17 mouse cellular contexts compared by ENCODE assay signal in the genomic region with DNA sequence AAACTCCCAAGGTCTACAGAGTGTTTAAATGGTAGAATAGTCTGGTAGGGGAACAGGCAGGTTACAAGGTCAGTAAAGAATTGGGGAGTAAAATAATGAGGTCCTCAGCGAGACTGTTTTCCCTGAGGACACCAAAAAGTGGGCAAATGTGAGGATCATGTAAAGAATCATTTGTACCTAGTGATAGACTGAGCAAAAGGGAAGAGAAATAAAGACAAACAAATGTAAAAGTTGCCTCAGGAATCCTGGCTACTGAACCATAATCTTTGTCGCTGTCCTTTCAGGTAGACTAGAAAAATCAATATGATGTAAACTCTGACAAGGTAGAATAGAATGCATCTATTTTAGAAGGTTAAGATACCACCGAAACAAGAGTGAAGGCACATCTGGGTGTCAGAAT. TPM values are rescaled to one million over a fixed set of nuclear protein-coding genes. Genes with fewer than 3 reads are reported as not detected.
"Had no signal": no experiment of that assay in that cellular context is flagged by ENCODE, and none has a peak within 500 bp of the region (broad histone marks: within the 10 kb centered on the region; RNA-seq: fewer than 3 reads in every experiment).

No protein-coding gene starts in this region.

- DNase-seq: heart, postnatal 10 days; heart, postnatal 14 days; heart, postnatal 36 days; heart, postnatal 4 days; kidney, adult 11 months; kidney, adult 18-20 months; kidney, adult 2 months; kidney, adult 8-10 months; kidney, adult 9 months; kidney, postnatal 10 days; kidney, postnatal 14 days; kidney, postnatal 25 days; kidney, postnatal 36 days; kidney, postnatal 4 days; layer of hippocampus, adult 9-11 months; layer of hippocampus, postnatal 36 days had no signal

RNA-seq across cellular contexts. Expression of a gene that starts 36.0 kb away (rescaled TPM):
- total RNA-seq: hematopoietic stem cell, adult 5-6 weeks had no signal
